Mouse (Mus musculus) small intestine, adult 2 months (tissue): ENCODE results near the gene Trpt1.

ENCODE experiments used
- CTCF ChIP-seq: fragments of 200-500 bp; IDR thresholded peaks from 2 replicates; pipeline ENCODE4 v1.5.1; 2012; ENCODE audit warnings: low read depth, mild to moderate bottlenecking, control low read depth, inconsistent platforms, low read length, moderate library complexity, mixed read lengths; ENCODE audit not compliant: insufficient replicate concordance, insufficient read length; ENCODE audit errors: extremely low read depth
- POLR2A ChIP-seq: fragments of 200-500 bp; IDR thresholded peaks from 2 replicates; pipeline ENCODE4 v1.6.1; 2012; ENCODE audit warnings: low read depth, mild to moderate bottlenecking, control low read depth, inconsistent platforms, low read length, moderate library complexity

- TF ChIP-seq CTCF (no peak), POLR2A (no peak)
Measured at GRCm38 (mm10) chr19:6971644-6972043, 24.3 kb upstream of the Trpt1 start.
